Mouse (Mus musculus): ENCODE measurements around the gene Zbtb1. TPM values are rescaled to one million over a fixed set of nuclear protein-coding genes. Genes with fewer than 3 reads are reported as not detected.

Gene Zbtb1
- polyA plus RNA-seq (2015; fragmentation: Illumina TruSeq; extraction: RNeasy Lipid Tissue Mini Kit (QIAGEN cat#74804); ENCODE audit: insufficient read depth, low replicate concordance) = 19.3 TPM

GRCm38 (mm10) chr12:76369978-76370830 lies at the start of gene Zbtb1:
Zbtb1 (plus strand) TSS chr12:76370266.

GRCm38 (mm10) chr12:76324679-76325431 lies 45.2 kb upstream of the Zbtb1 start, which contains the start of gene Akap5:
Akap5 (plus strand) TSS chr12:76324891.

GRCm38 (mm10) chr12:76369206-76369977 lies 674 bp upstream of the Zbtb1 start, which contains the start of gene Zbtb25:
Zbtb25 (minus strand) TSS chr12:76369602.

DNA sequence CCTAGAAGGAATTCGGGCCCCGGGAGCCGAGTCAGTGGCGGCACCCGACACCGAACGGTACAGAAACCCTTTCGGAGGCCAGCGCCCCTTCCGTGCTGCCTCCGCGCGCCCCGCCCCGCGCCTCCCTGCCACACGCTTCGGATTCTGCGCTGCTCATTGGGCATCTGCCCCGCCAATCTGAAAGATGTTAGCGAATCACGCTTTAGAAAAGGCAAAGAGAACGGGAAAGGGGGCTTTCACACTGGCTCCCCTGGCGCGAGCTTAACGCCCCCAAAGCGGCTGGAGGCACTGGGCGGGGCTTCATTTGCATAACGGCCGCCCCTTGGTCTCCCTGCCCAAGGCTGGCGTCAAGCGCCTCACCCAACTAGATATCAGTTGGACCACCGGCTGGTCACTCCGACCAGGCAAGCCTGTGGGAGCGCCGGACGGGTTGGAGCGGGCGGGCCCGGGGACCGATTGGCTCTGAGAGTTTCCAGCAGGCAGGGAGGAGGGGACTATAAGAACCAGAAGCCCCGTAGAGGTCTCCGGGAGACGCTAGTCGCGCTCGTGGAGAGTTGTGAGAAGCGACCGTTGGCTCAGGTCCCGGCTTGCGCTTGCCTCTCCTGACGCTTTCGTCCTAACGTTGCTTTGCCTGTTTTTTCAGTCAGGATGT lies 33.9 kb downstream of the Zbtb1 start, which contains the start of gene Hspa2:
Hspa2 (plus strand) TSS at position 291 of the 652 bp plus-strand sequence.

DNA sequence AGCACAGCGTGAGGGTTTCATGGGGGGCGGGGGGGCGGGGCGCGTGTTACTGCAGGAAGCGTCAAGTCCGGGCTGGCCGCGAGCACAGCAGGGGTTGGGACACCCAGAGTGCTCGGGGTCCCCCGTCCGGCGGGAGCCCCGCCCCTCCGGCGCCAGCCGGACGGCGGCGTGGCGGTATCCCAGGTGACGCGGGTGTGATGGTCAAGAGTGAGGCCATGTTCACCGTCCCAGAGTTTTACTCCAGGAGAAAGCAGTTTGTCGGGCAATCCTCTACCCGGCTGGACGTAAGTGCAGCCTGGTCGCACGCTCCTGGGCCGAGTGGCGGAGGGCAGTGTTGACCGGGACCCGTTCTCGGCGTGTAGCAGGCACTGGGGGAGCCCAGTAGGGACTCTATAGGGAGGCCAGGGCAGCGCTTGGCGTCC lies 47.4 kb downstream of the Zbtb1 start, which contains the start of gene Ppp1r36:
Ppp1r36 (plus strand) TSS at position 106 of the 422 bp plus-strand sequence.

Other genes starting within 250 kb of the Zbtb1 start
- gene Esr2, start 193.0 kb upstream of the Zbtb1 start, polyA plus RNA-seq (2015; fragmentation: Illumina TruSeq; extraction: RNeasy Lipid Tissue Mini Kit (QIAGEN cat#74804); ENCODE audit: insufficient read depth, low replicate concordance) = 0.07 TPM
- gene Tex21, start 123.5 kb upstream of the Zbtb1 start, polyA plus RNA-seq (2015; fragmentation: Illumina TruSeq; extraction: RNeasy Lipid Tissue Mini Kit (QIAGEN cat#74804); ENCODE audit: insufficient read depth, low replicate concordance) = not detected
- 26.0 TPM for gene Mthfd1, start 115.0 kb upstream of the Zbtb1 start, polyA plus RNA-seq (2015; fragmentation: Illumina TruSeq; extraction: RNeasy Lipid Tissue Mini Kit (QIAGEN cat#74804); ENCODE audit: insufficient read depth, low replicate concordance)
- gene Akap5, start 45.4 kb upstream of the Zbtb1 start, polyA plus RNA-seq (2015; fragmentation: Illumina TruSeq; extraction: RNeasy Lipid Tissue Mini Kit (QIAGEN cat#74804); ENCODE audit: insufficient read depth, low replicate concordance) = 3.0 TPM
- gene Zbtb25, start 664 bp upstream of the Zbtb1 start, polyA plus RNA-seq (2015; fragmentation: Illumina TruSeq; extraction: RNeasy Lipid Tissue Mini Kit (QIAGEN cat#74804); ENCODE audit: insufficient read depth, low replicate concordance) = 25.5 TPM
- gene Hspa2, start 33.9 kb downstream of the Zbtb1 start, polyA plus RNA-seq (2015; fragmentation: Illumina TruSeq; extraction: RNeasy Lipid Tissue Mini Kit (QIAGEN cat#74804); ENCODE audit: insufficient read depth, low replicate concordance) = 2.4 TPM
- not detected for gene Ppp1r36, start 47.3 kb downstream of the Zbtb1 start, polyA plus RNA-seq (2015; fragmentation: Illumina TruSeq; extraction: RNeasy Lipid Tissue Mini Kit (QIAGEN cat#74804); ENCODE audit: insufficient read depth, low replicate concordance)
- gene Plekhg3, start 160.6 kb downstream of the Zbtb1 start, polyA plus RNA-seq (2015; fragmentation: Illumina TruSeq; extraction: RNeasy Lipid Tissue Mini Kit (QIAGEN cat#74804); ENCODE audit: insufficient read depth, low replicate concordance) = 14.1 TPM